Mouse (Mus musculus): ENCODE results near the gene Gm47841.

DNA sequence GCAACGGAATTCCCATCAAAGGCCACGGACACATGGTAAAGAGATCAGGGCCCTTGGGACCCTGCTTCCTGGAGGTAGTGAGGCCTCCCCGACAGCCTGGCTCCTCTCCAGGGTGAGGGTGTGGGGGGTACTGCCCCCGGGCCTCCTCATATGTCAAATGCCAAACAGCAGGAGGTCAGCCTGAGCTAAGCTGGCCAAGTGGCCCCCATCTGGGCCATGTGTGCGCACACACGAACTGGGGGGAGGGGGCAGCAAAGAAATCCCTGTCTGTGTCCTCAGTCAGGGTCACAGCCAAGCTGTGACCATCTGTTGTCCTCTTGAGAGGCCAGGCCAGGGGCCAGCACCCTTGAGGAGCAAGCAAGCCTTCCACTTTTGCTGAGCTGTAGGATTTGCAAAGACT is 17.9 kb upstream of the Gm47841 start:
- TF ChIP-seq ZC3H11A (IDR thresholded peaks at IDR 0.05; ENCODE audit: borderline replicate concordance, low read depth, low read length) (no peak), ZNF384 (IDR thresholded peaks at IDR 0.05; ENCODE audit: low read depth, low read length) (no peak), CHD2 (IDR thresholded peaks at IDR 0.05; ENCODE audit: low read depth, low read length) (no peak), HCFC1 (IDR thresholded peaks at IDR 0.05; ENCODE audit: borderline replicate concordance, insufficient read depth, low read length) (no peak)

Measured in ES-E14 (cell line).